Mouse (Mus musculus): ENCODE measurements at regions not wholly inside any gene's neighbourhood (a gene's known extent, or its start where the extent isn't known, plus 50 kb on each side); places are given as distances from the start of the nearest gene placed in this dataset.

GRCm38 (mm10) chr11:19339721-19340317 is 321.0 kb upstream of the Meis1 start:
- TF ChIP-seq CTCF (IDR thresholded peaks at IDR 0.05) (no peak), EP300 (IDR thresholded peaks at IDR 0.05; ENCODE audit: insufficient read depth, low read depth, low read length) (no peak)
